Mouse (Mus musculus) limb, embryonic 10.5 days (tissue): ENCODE measurements around the gene Phldb2. TPM values are rescaled to one million over a fixed set of nuclear protein-coding genes. Genes with fewer than 3 reads are reported as not detected.

Experiments
- DNase-seq: peaks from one replicate; pipeline ENCODE4 v3.0.0-alpha.2; 2017; ENCODE audit warnings: low spot score
- H3K27ac ChIP-seq: fragments of 300-500 bp; sonication (generic); 2 replicates; pipeline ENCODE4 v1.5.1; 2016; ENCODE audit warnings: mild to moderate bottlenecking
- H3K27me3 ChIP-seq: fragments of 300-500 bp; sonication (generic); 2 replicates; pipeline ENCODE4 v1.6.1; 2016; ENCODE audit warnings: low read depth, mild to moderate bottlenecking; ENCODE audit not compliant: poor library complexity, severe bottlenecking
- H3K36me3 ChIP-seq: fragments of 300-500 bp; sonication (generic); 2 replicates; pipeline ENCODE4 v1.6.1; 2016; ENCODE audit warnings: mild to moderate bottlenecking, moderate library complexity
- H3K4me1 ChIP-seq: fragments of 300-500 bp; sonication (generic); 2 replicates; pipeline ENCODE4 v1.6.1; 2016
- H3K4me3 ChIP-seq: fragments of 300-500 bp; sonication (generic); 2 replicates; pipeline ENCODE4 v1.5.1; 2016; ENCODE audit warnings: mild to moderate bottlenecking, moderate library complexity
- H3K9me3 ChIP-seq: fragments of 300-500 bp; sonication (generic); replicated peaks from 2 replicates; pipeline ENCODE4 v1.6.1; 2016; ENCODE audit warnings: mild to moderate bottlenecking
- WGBS: fragments of 180-500 bp; shearing (Covaris S2); methylation state at CpG from one replicate; pipeline ENCODE4 v1.1.7; 2016; 5-methylcytosine and 5-hydroxymethylcytosine counted together
- polyA plus RNA-seq: library from polyadenylated mRNA; unstranded; fragments of >200 nt; fragmentation: Nextera tagmentation; extraction: Ambion mirVana; gene quantifications from 2 replicates; pipeline ENCODE4 v1.2.1, GENCODE M21; 2016

Phldb2 gene
- polyA plus RNA-seq, 1 experiment from 2014 or later = 50.2 TPM

DNA sequence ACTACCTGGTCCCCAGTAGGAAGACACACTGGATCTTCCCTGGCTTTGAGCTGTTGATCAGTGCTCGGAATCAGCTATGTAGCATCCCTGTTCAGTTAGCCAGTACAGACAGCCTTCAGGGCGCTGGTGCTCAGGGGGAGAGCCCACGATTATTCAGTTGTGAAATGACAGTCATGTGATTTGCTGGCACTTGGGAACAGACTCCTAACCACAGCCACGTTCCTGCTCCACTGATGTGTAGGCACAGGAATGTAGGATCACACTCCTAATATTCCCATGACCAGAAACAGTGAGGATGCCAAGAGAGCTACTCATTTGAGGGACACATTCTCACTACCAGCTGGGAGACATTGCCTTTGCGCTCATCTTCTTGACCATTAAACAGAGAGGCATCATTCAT lies 15.3 kb upstream of the Phldb2 start:
- no peaks in the 10 kb centered on the region for H3K4me1 ChIP-seq
- H3K4me3 ChIP-seq = no peak overlapping the region
- no peaks in the 10 kb centered on the region for H3K27me3 ChIP-seq
- DNase-seq = no peak
- 87% methylated on average over 5 of the region's 5 CpGs for WGBS
- no peak overlapping the region for H3K27ac ChIP-seq
- H3K36me3 ChIP-seq = no peaks in the 10 kb centered on the region
- no peaks in the 10 kb centered on the region for H3K9me3 ChIP-seq

- Histone ChIP-seq H3K4me1 (no peaks in the 10 kb centered on the region), H3K4me3 (no peak overlapping the region), H3K27me3 (no peaks in the 10 kb centered on the region), H3K36me3 (no peaks in the 10 kb centered on the region), H3K27ac (no peak overlapping the region), H3K9me3 (no peaks in the 10 kb centered on the region)
- DNase-seq = peak; percentile 90
- 17% methylated on average over 7 of the region's 7 CpGs for WGBS
These were observed 14.1 kb upstream of the Phldb2 start for GRCm38 (mm10) chr16:45967471-45967870.

DNA sequence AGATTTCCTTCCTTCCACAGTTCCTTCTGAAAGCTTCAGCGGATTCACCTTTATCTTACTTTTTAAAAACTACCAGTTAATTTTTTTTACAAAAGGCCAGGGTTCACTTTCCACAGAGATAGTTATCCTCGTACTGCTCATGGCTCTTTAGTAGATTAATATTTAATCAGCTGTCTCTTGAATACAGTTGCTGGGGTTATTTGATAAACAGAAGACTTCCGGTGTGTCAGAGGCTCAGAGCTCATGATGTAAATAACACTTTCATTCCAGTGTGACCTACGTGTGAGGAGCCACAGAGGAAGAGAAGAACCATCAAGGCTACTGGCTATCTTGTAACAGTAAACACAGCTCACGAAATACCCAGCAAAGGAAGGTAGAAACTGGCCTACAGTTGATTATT lies 13.2 kb upstream of the Phldb2 start:
- Histone ChIP-seq H3K9me3 (no peaks in the 10 kb centered on the region), H3K27ac (no peak overlapping the region), H3K27me3 (no peaks in the 10 kb centered on the region), H3K4me3 (no peak overlapping the region), H3K4me1 (no peaks in the 10 kb centered on the region), H3K36me3 (no peaks in the 10 kb centered on the region)
- 84% methylated on average over 5 of the region's 5 CpGs for WGBS
- no peak for DNase-seq

GRCm38 (mm10) chr16:45964777-45965176 lies 11.4 kb upstream of the Phldb2 start:
- H3K4me3 ChIP-seq = no peak overlapping the region
- H3K9me3 ChIP-seq = no peaks in the 10 kb centered on the region
- DNase-seq = no peak
- no peaks in the 10 kb centered on the region for H3K4me1 ChIP-seq
- no peaks in the 10 kb centered on the region for H3K36me3 ChIP-seq
- no peaks in the 10 kb centered on the region for H3K27me3 ChIP-seq
- H3K27ac ChIP-seq = no peak overlapping the region
- 93% methylated on average over 6 of the region's 6 CpGs for WGBS

- Histone ChIP-seq H3K27ac (no peak overlapping the region), H3K36me3 (no peaks in the 10 kb centered on the region), H3K4me1 (no peaks in the 10 kb centered on the region), H3K9me3 (no peaks in the 10 kb centered on the region), H3K27me3 (no peaks in the 10 kb centered on the region), H3K4me3 (no peak overlapping the region)
- no peak for DNase-seq
- WGBS = 91% methylated on average over 8 of the region's 8 CpGs
These were observed 10.4 kb upstream of the Phldb2 start for GRCm38 (mm10) chr16:45963837-45964236.

- H3K4me3 ChIP-seq = no peak overlapping the region
- no peaks in the 10 kb centered on the region for H3K36me3 ChIP-seq
- no peaks in the 10 kb centered on the region for H3K9me3 ChIP-seq
- H3K4me1 ChIP-seq = no peaks in the 10 kb centered on the region
- H3K27ac ChIP-seq = no peak overlapping the region
- 63% methylated on average over 5 of the region's 5 CpGs for WGBS
- H3K27me3 ChIP-seq = no peaks in the 10 kb centered on the region
- no peak for DNase-seq
These were observed 9.7 kb upstream of the Phldb2 start for GRCm38 (mm10) chr16:45963088-45963487.

DNA sequence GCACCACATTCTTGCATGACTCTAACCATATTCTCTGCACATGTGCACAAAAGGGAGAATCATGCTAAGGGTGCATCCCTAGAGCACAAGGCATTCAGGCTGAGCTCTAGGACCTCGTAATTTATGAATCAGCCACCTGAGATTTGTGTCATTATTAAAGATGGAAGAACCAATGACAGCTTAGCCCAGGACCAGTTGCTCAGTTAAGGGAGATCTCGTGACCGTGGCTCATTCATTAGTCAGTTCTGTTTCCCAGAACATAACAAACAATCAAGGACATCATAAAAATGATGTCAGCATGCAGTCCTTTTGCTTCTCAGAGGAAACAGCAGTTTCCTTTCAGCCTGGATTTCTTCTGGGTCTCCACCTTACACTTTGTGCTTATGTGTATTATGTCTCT lies 7.6 kb upstream of the Phldb2 start:
- no peak for DNase-seq

DNA sequence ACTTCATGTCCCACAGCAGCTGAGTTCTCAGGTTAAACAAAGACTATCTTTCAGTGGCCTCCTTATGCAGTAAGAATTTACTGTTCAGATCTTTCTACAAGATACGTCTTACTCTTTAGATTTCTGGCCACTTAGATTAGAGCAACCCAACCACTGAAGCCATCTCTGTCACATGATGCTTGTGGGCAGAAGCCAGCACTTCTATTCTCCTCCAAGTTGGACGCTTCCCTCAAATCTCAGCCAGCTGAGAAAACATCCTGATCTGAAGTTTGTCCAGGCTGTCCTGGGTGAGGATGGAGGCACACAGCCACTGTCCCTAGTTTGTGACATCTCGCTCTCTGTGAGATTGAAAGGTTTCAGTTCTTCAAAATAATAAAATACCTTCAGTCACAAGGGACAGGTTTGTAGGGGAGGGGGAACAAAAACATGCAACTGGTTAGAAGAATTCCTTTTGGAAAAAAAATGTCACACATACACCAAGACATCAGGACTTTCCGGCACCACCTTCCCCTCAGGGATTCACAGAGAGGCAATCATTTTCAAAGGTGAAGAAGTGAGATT lies 3.1 kb upstream of the Phldb2 start:
- Histone ChIP-seq H3K4me3 (no peak overlapping the region), H3K4me1 (peaks cover 13% of the 10 kb centered on the region), H3K36me3 (no peaks in the 10 kb centered on the region), H3K9me3 (no peaks in the 10 kb centered on the region), H3K27me3 (no peaks in the 10 kb centered on the region), H3K27ac (no peak overlapping the region)
- 83% methylated on average over 4 of the region's 4 CpGs for WGBS
- no peak for DNase-seq

More for the DNA sequence above, 7.6 kb upstream of the Phldb2 start:
- no peaks in the 10 kb centered on the region for H3K36me3 ChIP-seq
- no peak overlapping the region for H3K4me3 ChIP-seq
- 83% methylated on average over 3 of the region's 3 CpGs for WGBS
- H3K27ac ChIP-seq = no peak overlapping the region
- no peaks in the 10 kb centered on the region for H3K4me1 ChIP-seq
- no peaks in the 10 kb centered on the region for H3K27me3 ChIP-seq
- H3K9me3 ChIP-seq = no peaks in the 10 kb centered on the region

GRCm38 (mm10) chr16:45952501-45952900 lies 897 bp downstream of the Phldb2 start:
- no peaks in the 10 kb centered on the region for H3K27me3 ChIP-seq
- no peaks in the 10 kb centered on the region for H3K36me3 ChIP-seq
- WGBS = 76% methylated on average over 5 of the region's 5 CpGs
- DNase-seq = no peak
- H3K4me1 ChIP-seq = peaks cover 13% of the 10 kb centered on the region
- H3K9me3 ChIP-seq = no peaks in the 10 kb centered on the region
- no peak overlapping the region for H3K27ac ChIP-seq
- no peak overlapping the region for H3K4me3 ChIP-seq

- H3K4me1 ChIP-seq = peaks cover 13% of the 10 kb centered on the region
- H3K27ac ChIP-seq = no peak overlapping the region
- no peak for DNase-seq
These were observed 1.4 kb downstream of the Phldb2 start for GRCm38 (mm10) chr16:45952035-45952434.

GRCm38 (mm10) chr16:45946335-45946734 lies 7.1 kb downstream of the Phldb2 start:
- no peak for DNase-seq
- Histone ChIP-seq H3K4me1 (peaks cover 7% of the 10 kb centered on the region), H3K36me3 (no peaks in the 10 kb centered on the region), H3K4me3 (no peak overlapping the region), H3K27me3 (no peaks in the 10 kb centered on the region), H3K27ac (no peak overlapping the region), H3K9me3 (no peaks in the 10 kb centered on the region)
- 96% methylated on average over 2 of the region's 2 CpGs for WGBS

More at GRCm38 (mm10) chr16:45952035-45952434, 1.4 kb downstream of the Phldb2 start:
- no peaks in the 10 kb centered on the region for H3K36me3 ChIP-seq
- WGBS = 88% methylated on average over 2 of the region's 2 CpGs
- H3K9me3 ChIP-seq = no peaks in the 10 kb centered on the region
- H3K4me3 ChIP-seq = no peak overlapping the region
- no peaks in the 10 kb centered on the region for H3K27me3 ChIP-seq

- Histone ChIP-seq H3K36me3 (no peaks in the 10 kb centered on the region), H3K4me1 (peaks cover 7% of the 10 kb centered on the region), H3K9me3 (no peaks in the 10 kb centered on the region), H3K27ac (no peak overlapping the region), H3K27me3 (no peaks in the 10 kb centered on the region), H3K4me3 (no peak overlapping the region)
- 92% methylated on average over 5 of the region's 5 CpGs for WGBS
- no peak for DNase-seq
These were observed 7.7 kb downstream of the Phldb2 start for GRCm38 (mm10) chr16:45945649-45946048.

DNA sequence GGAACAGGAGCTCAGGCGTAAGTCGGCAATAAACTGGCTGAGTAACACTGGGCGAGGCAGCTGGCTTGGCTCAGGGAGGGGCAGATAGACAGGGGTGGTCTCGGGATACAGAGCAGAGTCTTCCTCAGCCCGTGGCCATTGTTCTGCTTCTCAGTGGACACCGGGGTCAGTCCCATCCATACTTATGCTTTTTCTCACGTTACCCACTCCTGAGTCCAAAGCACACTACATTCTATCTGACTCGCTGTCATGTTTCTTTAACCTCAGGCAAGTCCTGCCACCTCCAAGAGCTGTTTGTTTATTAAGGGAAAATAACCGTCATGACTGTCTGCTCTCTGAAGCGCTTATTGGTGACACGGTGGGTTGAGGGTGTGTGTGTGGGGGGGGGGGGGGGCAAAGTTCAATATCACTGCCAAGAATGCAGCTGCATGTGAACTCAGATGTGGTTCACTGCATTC lies 8.2 kb downstream of the Phldb2 start:
- Histone ChIP-seq H3K27ac (no peak overlapping the region), H3K27me3 (no peaks in the 10 kb centered on the region), H3K9me3 (no peaks in the 10 kb centered on the region), H3K4me1 (peaks cover 7% of the 10 kb centered on the region), H3K36me3 (no peaks in the 10 kb centered on the region), H3K4me3 (no peak overlapping the region)
- DNase-seq = no peak
- 54% methylated on average over 11 of the region's 11 CpGs for WGBS
